Mouse (Mus musculus): ENCODE results near the gene Rc3h2. TPM values are rescaled to one million over a fixed set of nuclear protein-coding genes. Genes with fewer than 3 reads are reported as not detected.

Rc3h2 gene
- total and polyA plus RNA-seq, 2 experiments from 2014 or later, result 11.3 to 47.9 TPM

DNA sequence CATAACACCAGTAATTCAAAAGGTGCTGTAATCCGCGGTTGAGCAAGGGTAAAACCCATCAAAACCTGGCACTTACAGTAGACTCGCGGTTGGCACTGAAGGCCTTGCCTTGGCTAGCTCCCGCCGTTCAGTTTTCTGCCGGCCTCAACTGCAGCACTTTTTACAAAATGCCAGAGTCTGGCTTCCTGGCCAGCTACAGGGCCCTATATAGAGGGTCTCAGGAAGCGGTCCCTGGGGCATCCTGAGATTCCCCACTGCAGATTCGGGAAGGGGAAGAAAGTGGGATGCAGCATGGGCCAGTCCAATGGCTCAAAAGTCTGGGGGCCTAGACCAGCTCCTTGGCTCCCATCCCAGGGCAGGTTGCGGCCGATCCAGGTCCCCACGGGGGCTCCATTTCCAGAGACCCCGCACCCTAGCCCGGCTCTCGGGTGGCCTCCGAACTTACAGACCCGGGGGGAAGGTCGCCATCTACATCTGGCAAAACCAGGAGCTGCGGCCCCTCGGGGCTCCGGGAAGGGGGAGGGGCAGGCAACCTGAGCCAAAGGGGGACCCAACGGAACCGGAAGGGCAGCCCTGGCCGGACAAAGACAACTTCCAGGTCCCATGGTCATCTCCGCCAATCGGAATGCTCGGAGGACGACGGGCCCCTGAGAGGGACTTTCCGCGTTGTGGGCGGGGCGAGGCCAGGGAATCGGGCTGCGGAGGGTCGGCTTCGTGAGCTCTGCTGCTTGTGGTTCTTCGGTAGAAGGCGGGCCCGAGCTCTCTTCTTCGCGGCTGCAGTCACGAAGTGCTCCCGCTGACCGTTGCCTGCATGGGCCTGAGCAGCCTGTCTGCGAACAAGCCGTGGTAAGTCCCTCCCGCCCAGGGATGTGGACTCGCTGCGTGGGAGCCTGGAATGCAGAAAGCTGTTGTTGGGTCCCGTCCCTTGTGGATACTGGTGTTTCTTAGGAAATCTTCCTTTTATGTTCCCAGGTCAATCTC, 20.2 kb upstream of the Rc3h2 start, which contains the start of the genes Zbtb26, Zbtb6 and Rabgap1:
TSS of gene Zbtb26 (minus strand) at position 525 of the 981 bp plus-strand sequence.
TSS of gene Zbtb6 (minus strand) at position 561 of the 981 bp plus-strand sequence.
TSS of gene Rabgap1 (plus strand) at position 669 of the 981 bp plus-strand sequence.
- TF ChIP-seq CTCF (IDR thresholded peaks at IDR 0.05; ENCODE audit: low read depth), result no peak
- ATAC-seq (peak; percentile 100), DNase-seq (ENCODE audit: low spot score) (peak; percentile 98)
- H3K9me3 ChIP-seq (ENCODE audit: low read length), result no peaks in the 10 kb centered on the region
- H3K27ac ChIP-seq, result peak within 1 kb of the TSS; percentile 85
- under 1% methylated on average over 51 of the region's 51 CpGs for WGBS
- H3K27me3 ChIP-seq (ENCODE audit: insufficient read depth, low read length), result no peaks in the 10 kb centered on the region
- H3K9ac ChIP-seq (replicated peaks; ENCODE audit: low read length), result peak within 1 kb of the TSS; percentile 89
- peak within 1 kb of the TSS; percentile 80 for H3K4me3 ChIP-seq (ENCODE audit: low read length)
- H3K4me1 ChIP-seq (ENCODE audit: insufficient read depth, low read length), result peaks cover 12% of the 10 kb centered on the region; the same call in 1 of the 2 replicates
- H3K36me3 ChIP-seq (ENCODE audit: insufficient read depth, low read length), result no peaks in the 10 kb centered on the region
- H3K4me2 ChIP-seq (ENCODE audit: low read depth, low read length), result peak within 1 kb of the TSS; percentile 92

DNA sequence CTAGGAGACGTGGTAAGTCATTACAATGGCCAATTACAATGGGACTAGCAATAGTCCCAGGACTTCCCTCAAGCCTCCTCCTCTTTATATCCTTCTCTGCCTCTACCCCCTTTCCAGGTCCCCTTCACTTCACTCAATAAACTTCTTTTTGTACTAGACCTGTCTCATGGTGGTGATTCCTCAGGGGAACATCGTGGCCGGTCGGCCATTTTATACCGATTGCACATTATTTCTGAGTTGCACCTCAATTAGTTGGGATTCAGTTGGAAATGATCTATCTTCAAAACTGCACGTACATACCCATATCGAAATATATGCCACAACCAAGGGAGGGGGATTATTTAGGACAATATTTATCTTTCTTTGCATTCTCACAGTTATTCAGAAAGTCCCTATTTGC, 8.9 kb upstream of the Rc3h2 start:
- peak; percentile 45 for DNase-seq (ENCODE audit: low spot score)
- peak overlapping the region; percentile 58 for H3K4me3 ChIP-seq (ENCODE audit: low read length)
- peak overlapping the region; percentile 99 for H3K27ac ChIP-seq
- H3K36me3 ChIP-seq (ENCODE audit: insufficient read depth, low read length), result peaks cover 12% of the 10 kb centered on the region
- H3K9ac ChIP-seq (replicated peaks; ENCODE audit: low read length), result peak overlapping the region; percentile 73
- ATAC-seq, result peak; percentile 46
- 26% methylated on average over 7 of the region's 7 CpGs for WGBS
- no peaks in the 10 kb centered on the region for H3K9me3 ChIP-seq (ENCODE audit: low read length)
- 0 out of 2 replicates have a peak, but pooled peaks cover 4% of the 10 kb centered on the region for H3K4me1 ChIP-seq (ENCODE audit: insufficient read depth, low read length)
- peak overlapping the region; percentile 77 for H3K4me2 ChIP-seq (ENCODE audit: low read depth, low read length)
- TF ChIP-seq CTCF (IDR thresholded peaks at IDR 0.05; ENCODE audit: low read depth), result no peak
- no peaks in the 10 kb centered on the region for H3K27me3 ChIP-seq (ENCODE audit: insufficient read depth, low read length)

GRCm38 (mm10) chr2:37430593-37431464, 8.1 kb upstream of the Rc3h2 start:
- Histone ChIP-seq H3K9ac (replicated peaks; ENCODE audit: low read length) (peak overlapping the region; percentile 73), H3K9me3 (ENCODE audit: low read length) (no peaks in the 10 kb centered on the region), H3K4me2 (ENCODE audit: low read depth, low read length) (peak overlapping the region; percentile 77), H3K4me1 (ENCODE audit: insufficient read depth, low read length) (0 out of 2 replicates have a peak, but pooled peaks cover 4% of the 10 kb centered on the region), H3K27me3 (ENCODE audit: insufficient read depth, low read length) (no peaks in the 10 kb centered on the region), H3K36me3 (ENCODE audit: insufficient read depth, low read length) (peaks cover 5% of the 10 kb centered on the region), H3K27ac (peak overlapping the region; percentile 99), H3K4me3 (ENCODE audit: low read length) (peak overlapping the region; percentile 58)
- TF ChIP-seq CTCF (IDR thresholded peaks at IDR 0.05; ENCODE audit: low read depth), result 0 out of 2 replicates have a peak, but pooled peaks have one; percentile 11
- under 1% methylated on average over 38 of the region's 38 CpGs for WGBS
- ATAC-seq, result peak; percentile 95
- peak; percentile 96 for DNase-seq (ENCODE audit: low spot score)

- H3K4me1 ChIP-seq (ENCODE audit: insufficient read depth, low read length), result peaks cover 14% of the 10 kb centered on the region; the same call in 1 of the 2 replicates
- H3K36me3 ChIP-seq (ENCODE audit: insufficient read depth, low read length), result no peaks in the 10 kb centered on the region; the same call in 1 of the 2 replicates
- no peak overlapping the region for H3K4me3 ChIP-seq (ENCODE audit: low read length)
- H3K27ac ChIP-seq, result no peak overlapping the region
- no peak for ATAC-seq
- no peak overlapping the region for H3K4me2 ChIP-seq (ENCODE audit: low read depth, low read length)
- DNase-seq (ENCODE audit: low spot score), result no peak
- no peaks in the 10 kb centered on the region for H3K9me3 ChIP-seq (ENCODE audit: low read length)
- H3K27me3 ChIP-seq (ENCODE audit: insufficient read depth, low read length), result no peaks in the 10 kb centered on the region
- no peak overlapping the region for H3K9ac ChIP-seq (replicated peaks; ENCODE audit: low read length)
- 51% methylated on average over 3 of the region's 3 CpGs for WGBS
- no peak for TF ChIP-seq CTCF (IDR thresholded peaks at IDR 0.05; ENCODE audit: low read depth)
Observed at GRCm38 (mm10) chr2:37423671-37424070, 968 bp upstream of the Rc3h2 start.

GRCm38 (mm10) chr2:37421903-37422302, 800 bp downstream of the Rc3h2 start:
- DNase-seq (ENCODE audit: low spot score), result no peak
- H3K27me3 ChIP-seq (ENCODE audit: insufficient read depth, low read length), result no peaks in the 10 kb centered on the region
- WGBS, result 5% methylated on average over 3 of the region's 3 CpGs

DNA sequence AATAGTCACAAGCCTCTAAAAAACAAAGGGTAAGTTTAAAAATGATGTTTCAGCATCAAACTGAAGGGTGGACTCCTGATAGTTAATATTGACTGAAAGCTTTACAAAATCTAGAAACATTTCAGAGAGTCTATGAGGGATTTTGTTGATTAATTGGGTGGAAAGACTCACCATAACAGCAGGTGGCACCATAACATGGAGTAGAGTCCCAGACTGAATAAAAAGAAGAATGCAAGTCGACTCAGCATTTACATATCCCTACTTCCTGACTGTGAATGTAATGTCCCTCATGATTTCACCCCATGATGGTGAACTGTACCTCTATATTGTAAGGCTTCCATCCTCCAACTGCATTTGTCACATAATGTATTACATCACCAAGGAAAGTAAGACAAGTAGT, 27.2 kb downstream of the Rc3h2 start:
- Histone ChIP-seq H3K27ac (no peak overlapping the region), H3K36me3 (ENCODE audit: insufficient read depth, low read length) (peaks cover 16% of the 10 kb centered on the region), H3K9me3 (ENCODE audit: low read length) (no peaks in the 10 kb centered on the region), H3K9ac (replicated peaks; ENCODE audit: low read length) (no peak overlapping the region), H3K4me3 (ENCODE audit: low read length) (no peak overlapping the region), H3K4me2 (ENCODE audit: low read depth, low read length) (no peak overlapping the region), H3K4me1 (ENCODE audit: insufficient read depth, low read length) (no peaks in the 10 kb centered on the region), H3K27me3 (ENCODE audit: insufficient read depth, low read length) (no peaks in the 10 kb centered on the region)
- ATAC-seq, result no peak
- 43% methylated on average over 1 of the region's 1 CpGs for WGBS
- peak; percentile 35 for DNase-seq (ENCODE audit: low spot score)
- TF ChIP-seq CTCF (IDR thresholded peaks at IDR 0.05; ENCODE audit: low read depth), result peak; percentile 33; the same call in 1 of the 2 replicates

More at GRCm38 (mm10) chr2:37421903-37422302, 800 bp downstream of the Rc3h2 start:
- no peaks in the 10 kb centered on the region for H3K9me3 ChIP-seq (ENCODE audit: low read length)
- no peak for TF ChIP-seq CTCF (IDR thresholded peaks at IDR 0.05; ENCODE audit: low read depth)
- H3K36me3 ChIP-seq (ENCODE audit: insufficient read depth, low read length), result no peaks in the 10 kb centered on the region; the same call in 1 of the 2 replicates
- peaks cover 14% of the 10 kb centered on the region; the same call in 1 of the 2 replicates for H3K4me1 ChIP-seq (ENCODE audit: insufficient read depth, low read length)
- peak overlapping the region; percentile 97 for H3K27ac ChIP-seq
- H3K4me3 ChIP-seq (ENCODE audit: low read length), result peak overlapping the region; percentile 96
- H3K4me2 ChIP-seq (ENCODE audit: low read depth, low read length), result peak overlapping the region; percentile 66
- ATAC-seq, result no peak
- peak overlapping the region; percentile 98 for H3K9ac ChIP-seq (replicated peaks; ENCODE audit: low read length)

All from hindbrain, postnatal 0 days (tissue).